Mouse (Mus musculus): ENCODE measurements around the gene Rrh.

DNA sequence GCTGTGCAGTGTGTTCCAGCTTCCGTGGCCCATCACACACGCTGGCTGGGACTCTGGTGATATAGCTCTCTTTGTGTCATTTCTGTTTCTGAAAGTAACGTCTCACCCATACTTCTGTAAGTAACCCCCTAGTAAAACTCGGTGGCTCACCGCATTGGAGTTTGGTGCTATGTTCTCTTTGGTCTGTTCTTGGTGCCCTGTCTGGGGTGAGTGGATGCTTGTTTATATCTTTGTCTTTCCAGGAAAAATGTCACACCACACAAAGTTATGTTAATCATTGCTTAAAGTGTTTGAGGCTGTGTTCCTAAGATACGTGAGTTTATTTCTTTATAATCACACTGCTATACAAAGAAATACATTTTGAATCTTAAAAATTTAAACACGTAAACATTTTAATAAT lies 24.5 kb upstream of the Rrh start:
- TF ChIP-seq POLR2A (IDR thresholded peaks at IDR 0.05; ENCODE audit: borderline replicate concordance, extremely low read depth, low read depth, low read length) (no peak), CTCF (IDR thresholded peaks at IDR 0.05; ENCODE audit: insufficient read depth, low read length) (no peak)
